Mouse (Mus musculus) T-helper 2 cell (primary cell): Measurements from ENCODE around the gene Pakap.

Experiments
- in situ Hi-C: fragments of 300-600 bp; cut with MboI, MseI; formaldehyde crosslinking; loops from one replicate; pipeline ENCODE4 v1.15.1; 2025; ENCODE audit warnings: high pct_unique_total_duplicates

Gene Pakap

GRCm38 (mm10) chr4:57672541-57672940 is 104.6 kb downstream of the Pakap start:
- in situ Hi-C loops = loop anchor here (5.0 kb wide), 1 partner anchor 210 kb away; no protein-coding TSS in a partner anchor

DNA sequence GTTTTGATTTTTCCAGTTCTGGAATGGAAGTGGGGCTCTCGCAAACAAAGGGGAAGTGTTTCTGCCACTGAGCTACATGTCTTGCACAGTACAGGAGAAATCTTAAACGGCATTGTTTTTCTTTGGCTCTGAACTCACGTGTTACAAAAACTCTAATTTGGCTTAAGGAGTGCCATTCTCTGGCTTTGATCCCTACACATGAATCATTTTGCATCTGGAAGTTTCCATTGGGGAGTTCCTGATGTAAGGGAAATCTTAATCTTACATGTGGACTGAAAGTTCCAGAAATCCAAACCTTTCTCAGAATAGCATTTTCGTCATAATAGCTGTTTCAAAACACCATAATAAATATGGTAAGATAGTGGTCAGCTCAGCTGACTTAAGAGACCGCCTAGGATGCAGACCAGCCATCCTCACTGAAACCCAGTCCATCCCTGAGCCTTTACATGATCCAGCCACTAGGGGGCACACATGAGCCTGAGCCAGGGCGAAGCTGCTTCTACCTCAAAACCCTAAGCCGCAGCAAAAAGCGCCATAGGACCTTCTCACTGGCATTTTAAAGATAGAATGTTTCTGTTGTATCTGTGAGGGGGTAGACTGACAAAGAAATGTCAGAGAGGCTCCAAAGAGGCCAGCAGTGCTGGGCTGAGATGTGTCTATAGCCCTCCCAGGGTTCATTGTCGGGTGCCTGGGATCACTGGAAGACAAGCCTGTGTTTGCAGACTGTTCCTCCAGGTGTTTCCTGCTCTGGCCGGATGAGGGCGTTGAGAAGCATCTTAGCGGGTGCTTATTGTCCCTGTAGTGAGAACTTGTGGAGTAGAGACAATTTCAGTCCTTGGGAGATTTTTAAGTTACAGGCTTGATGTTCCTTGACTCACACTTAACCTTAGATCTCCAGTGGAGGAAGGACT is 105.3 kb downstream of the Pakap start:
- in situ Hi-C loops = loop anchor here (5.0 kb wide), 1 partner anchor 209 kb away; no protein-coding TSS in a partner anchor

GRCm38 (mm10) chr4:57674351-57674750 is 106.4 kb downstream of the Pakap start:
- in situ Hi-C loops = loop anchor here (5.0 kb wide), 1 partner anchor 208 kb away; no protein-coding TSS in a partner anchor

DNA sequence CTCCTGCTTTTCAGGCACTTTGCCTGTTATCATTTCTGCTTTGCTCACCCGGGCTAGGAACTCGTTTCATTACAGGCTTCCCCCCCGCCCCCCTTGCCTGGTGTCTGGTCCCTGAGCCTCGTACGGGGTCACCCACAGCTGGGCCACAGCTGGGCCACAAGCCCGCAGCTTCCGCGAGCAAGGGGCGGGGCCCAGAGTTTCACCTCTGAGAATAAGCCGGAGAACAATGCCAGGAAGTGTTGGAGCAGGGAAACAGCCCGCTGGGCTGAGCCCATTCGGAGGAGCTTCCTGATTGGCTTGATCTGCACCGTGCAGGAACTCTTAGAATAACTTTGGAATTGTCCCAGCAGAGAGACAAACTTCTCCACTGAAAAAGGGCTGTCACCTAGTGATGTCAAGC is 107.4 kb downstream of the Pakap start:
- in situ Hi-C loops = loop anchor here (5.0 kb wide), 1 partner anchor 102 kb away; no protein-coding TSS in a partner anchor

DNA sequence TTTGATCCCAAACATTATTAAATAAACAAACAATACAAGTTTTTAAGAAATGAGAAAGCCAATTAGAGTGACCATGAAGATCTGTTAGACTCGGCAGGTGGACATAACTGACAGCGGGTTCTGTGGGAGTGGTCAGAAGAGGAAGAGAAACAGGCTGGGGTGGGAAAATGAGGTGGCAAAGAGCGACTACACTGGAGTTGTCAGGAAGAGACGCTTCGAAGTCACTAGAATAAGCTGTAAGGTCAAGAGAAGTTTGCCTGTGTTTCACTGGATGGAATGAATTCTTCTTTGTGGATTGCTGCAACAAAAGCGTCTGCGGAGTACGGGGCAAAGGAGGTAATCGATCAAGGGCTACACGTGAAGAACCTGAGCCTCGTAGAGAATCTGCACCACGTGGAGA is 109.9 kb downstream of the Pakap start:
- in situ Hi-C loops = loop anchor here (5.0 kb wide), 1 partner anchor 99 kb away; no protein-coding TSS in a partner anchor

GRCm38 (mm10) chr4:57678991-57679457 is 111.0 kb downstream of the Pakap start:
- in situ Hi-C loops = loop anchor here (5.0 kb wide), 1 partner anchor 98 kb away; no protein-coding TSS in a partner anchor

- in situ Hi-C loops = no loop called here
These were observed 112.2 kb downstream of the Pakap start for GRCm38 (mm10) chr4:57680186-57680585.

GRCm38 (mm10) chr4:57681511-57681910 is 113.5 kb downstream of the Pakap start:
- in situ Hi-C loops = no loop called here

GRCm38 (mm10) chr4:57682341-57682740 is 114.4 kb downstream of the Pakap start:
- in situ Hi-C loops = no loop called here

DNA sequence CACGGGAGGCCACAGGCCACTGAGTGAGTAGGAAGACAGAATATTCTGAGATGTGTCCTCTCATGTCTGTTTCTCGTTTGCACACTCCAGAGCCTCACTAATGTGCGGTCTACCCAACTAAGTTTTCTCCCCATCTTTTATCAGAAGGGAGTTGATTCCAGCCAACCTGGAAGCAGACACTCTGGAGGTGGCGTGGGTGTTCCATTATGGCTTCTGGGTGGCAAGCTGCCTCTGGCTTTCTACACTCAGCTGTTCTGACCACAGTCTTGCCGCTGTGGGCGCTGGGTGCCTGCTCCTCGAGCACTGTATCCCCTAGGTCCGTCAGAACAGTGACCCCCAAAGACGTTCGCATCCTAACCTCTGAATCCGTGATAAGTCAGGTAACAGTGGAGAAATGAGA is 115.0 kb downstream of the Pakap start:
- in situ Hi-C loops = no loop called here

DNA sequence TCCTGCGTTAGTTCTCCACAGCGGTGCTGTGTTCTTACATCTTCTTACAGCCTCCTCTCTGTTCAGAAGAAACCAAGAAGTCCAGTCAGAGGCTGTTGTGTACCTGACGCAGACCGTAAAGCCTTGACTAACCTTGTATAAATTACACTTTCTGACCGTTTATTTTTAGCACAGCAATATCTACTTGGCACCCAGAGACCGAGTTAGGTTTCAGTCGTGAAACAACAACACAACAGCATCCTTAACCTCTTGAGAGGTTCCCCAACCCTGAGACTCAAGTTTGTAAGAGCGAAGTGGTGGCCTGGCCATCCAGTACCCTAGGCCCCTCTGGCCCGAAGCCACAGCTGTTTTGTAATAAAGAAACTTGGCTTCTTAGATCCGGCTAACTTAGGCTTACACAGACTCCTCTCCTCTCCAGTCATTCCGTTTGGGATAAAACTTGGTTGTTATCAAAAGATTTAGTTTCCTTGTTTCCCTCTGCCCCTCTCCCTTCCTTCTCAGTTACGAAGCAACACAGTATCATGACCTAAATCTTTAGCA is 116.8 kb downstream of the Pakap start:
- in situ Hi-C loops = no loop called here

- in situ Hi-C loops = no loop called here
These were observed 118.8 kb downstream of the Pakap start for GRCm38 (mm10) chr4:57686736-57687135.

GRCm38 (mm10) chr4:57687583-57687982 is 119.6 kb downstream of the Pakap start:
- in situ Hi-C loops = no loop called here

DNA sequence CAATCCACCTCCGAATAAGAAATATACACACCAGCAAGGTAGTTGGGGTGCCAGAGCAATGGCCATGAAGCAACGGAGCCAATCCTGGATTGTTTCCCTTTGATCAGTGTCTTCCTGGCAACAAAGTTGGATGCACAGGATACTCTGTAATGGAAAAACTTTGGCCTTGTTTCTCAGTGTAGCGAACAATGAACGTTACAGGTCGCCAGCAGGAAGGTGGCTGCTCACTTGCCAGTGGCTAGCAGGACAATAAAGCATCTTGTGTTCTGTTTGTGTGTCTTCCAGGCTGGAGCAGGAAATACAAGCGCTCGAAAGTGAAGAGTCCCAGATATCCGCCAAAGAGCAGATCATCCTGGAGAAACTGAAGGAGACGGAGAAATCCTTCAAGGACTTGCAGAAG is 120.2 kb downstream of the Pakap start:
- in situ Hi-C loops = no loop called here

- in situ Hi-C loops = no loop called here
These were observed 122.0 kb downstream of the Pakap start for GRCm38 (mm10) chr4:57690001-57690400.

GRCm38 (mm10) chr4:57690805-57691204 is 122.8 kb downstream of the Pakap start:
- in situ Hi-C loops = no loop called here

- in situ Hi-C loops = no loop called here
These were observed 126.6 kb downstream of the Pakap start for GRCm38 (mm10) chr4:57694356-57695136.

GRCm38 (mm10) chr4:57696955-57697354 is 129.0 kb downstream of the Pakap start:
- in situ Hi-C loops = no loop called here

GRCm38 (mm10) chr4:57697918-57698611 is 130.1 kb downstream of the Pakap start:
- in situ Hi-C loops = no loop called here

- in situ Hi-C loops = no loop called here
These were observed 133.6 kb downstream of the Pakap start for GRCm38 (mm10) chr4:57701576-57701975.
